Mouse (Mus musculus) forebrain, embryonic 13.5 days (tissue): Measurements from ENCODE around the gene Ift52. TPM values are rescaled to one million over a fixed set of nuclear protein-coding genes. Genes with fewer than 3 reads are reported as not detected.

Experiments
- ATAC-seq: fragments of 200-750 bp; cut with Nextera tagmentation; 2 replicates; pipeline ENCODE4 v1.8.0; 2017
- H3K27ac ChIP-seq: fragments of 300-500 bp; sonication (generic); 2 replicates; pipeline ENCODE4 v1.5.1; 2015; ENCODE audit warnings: inconsistent platforms, mild to moderate bottlenecking, moderate library complexity
- H3K27me3 ChIP-seq: fragments of 300-500 bp; sonication (generic); 2 replicates; pipeline ENCODE4 v1.6.1; 2015; ENCODE audit warnings: mild to moderate bottlenecking, inconsistent platforms
- H3K36me3 ChIP-seq: fragments of 300-500 bp; sonication (generic); 2 replicates; pipeline ENCODE4 v1.6.1; 2015; ENCODE audit warnings: mild to moderate bottlenecking, inconsistent platforms; ENCODE audit not compliant: poor library complexity, severe bottlenecking
- H3K4me1 ChIP-seq: fragments of 300-500 bp; sonication (generic); 2 replicates; pipeline ENCODE4 v1.6.1; 2015; ENCODE audit warnings: inconsistent platforms
- H3K4me2 ChIP-seq: fragments of 300-500 bp; sonication (generic); 2 replicates; pipeline ENCODE4 v1.6.1; 2015; ENCODE audit warnings: inconsistent platforms, mild to moderate bottlenecking, moderate library complexity
- H3K4me3 ChIP-seq: fragments of 300-500 bp; sonication (generic); 2 replicates; pipeline ENCODE4 v1.5.1; 2015; ENCODE audit warnings: mild to moderate bottlenecking, inconsistent platforms
- H3K9ac ChIP-seq: fragments of 300-500 bp; sonication (generic); 2 replicates; pipeline ENCODE4 v1.6.1; 2015; ENCODE audit warnings: mild to moderate bottlenecking, inconsistent platforms
- H3K9me3 ChIP-seq: fragments of 300-500 bp; sonication (generic); replicated peaks from 2 replicates; pipeline ENCODE4 v1.6.1; 2016; ENCODE audit warnings: inconsistent platforms
- WGBS: fragments of 180-500 bp; shearing (Covaris S2); methylation state at CpG from one replicate; pipeline ENCODE4 v1.1.7; 2015; 5-methylcytosine and 5-hydroxymethylcytosine counted together
- polyA plus RNA-seq: library from polyadenylated mRNA; unstranded; fragments of >200 nt; fragmentation: Nextera tagmentation; extraction: Ambion mirVana; gene quantifications from 2 replicates; pipeline ENCODE4 v1.2.1, GENCODE M21; 2015

Ift52 gene
- polyA plus RNA-seq, 1 experiment from 2014 or later: 44.8 TPM

GRCm38 (mm10) chr2:162987218-162987617 is 29.9 kb upstream of the Ift52 start, which contains the start of gene Sgk2:
Gene Sgk2 (plus strand): TSS chr2:162987330.
- H3K9ac ChIP-seq: no peak within 1 kb of the TSS
- no peak within 1 kb of the TSS for H3K4me3 ChIP-seq
- H3K36me3 ChIP-seq: no peaks in the 10 kb centered on the region
- no peak for ATAC-seq
- no peak within 1 kb of the TSS for H3K27ac ChIP-seq
- no peaks in the 10 kb centered on the region for H3K9me3 ChIP-seq
- H3K4me2 ChIP-seq: no peak within 1 kb of the TSS
- H3K4me1 ChIP-seq: peaks cover 5% of the 10 kb centered on the region
- peaks cover 9% of the 10 kb centered on the region; the same call in 1 of the 2 replicates for H3K27me3 ChIP-seq
- 81% methylated on average over 8 of the region's 8 CpGs for WGBS

DNA sequence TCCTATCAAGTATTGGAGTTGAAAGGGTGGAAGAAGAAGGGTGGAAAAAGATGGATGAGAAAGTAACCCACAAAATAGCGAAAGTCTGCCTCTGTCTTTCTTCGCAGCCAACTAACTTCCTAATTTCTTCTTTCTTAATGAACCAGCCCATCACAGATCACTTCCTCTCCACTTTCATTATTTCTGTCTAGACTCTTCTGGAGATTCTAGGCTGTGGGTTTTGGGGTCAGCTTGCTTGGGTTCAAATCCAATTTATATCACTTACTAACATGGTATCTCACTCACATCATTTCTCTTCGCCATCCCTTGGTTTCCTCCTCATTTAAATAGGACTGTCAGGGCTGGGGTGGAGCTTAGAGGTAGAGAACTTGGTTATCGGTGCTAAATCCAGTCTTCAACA is 28.9 kb upstream of the Ift52 start:
- peaks cover 5% of the 10 kb centered on the region for H3K4me1 ChIP-seq

DNA sequence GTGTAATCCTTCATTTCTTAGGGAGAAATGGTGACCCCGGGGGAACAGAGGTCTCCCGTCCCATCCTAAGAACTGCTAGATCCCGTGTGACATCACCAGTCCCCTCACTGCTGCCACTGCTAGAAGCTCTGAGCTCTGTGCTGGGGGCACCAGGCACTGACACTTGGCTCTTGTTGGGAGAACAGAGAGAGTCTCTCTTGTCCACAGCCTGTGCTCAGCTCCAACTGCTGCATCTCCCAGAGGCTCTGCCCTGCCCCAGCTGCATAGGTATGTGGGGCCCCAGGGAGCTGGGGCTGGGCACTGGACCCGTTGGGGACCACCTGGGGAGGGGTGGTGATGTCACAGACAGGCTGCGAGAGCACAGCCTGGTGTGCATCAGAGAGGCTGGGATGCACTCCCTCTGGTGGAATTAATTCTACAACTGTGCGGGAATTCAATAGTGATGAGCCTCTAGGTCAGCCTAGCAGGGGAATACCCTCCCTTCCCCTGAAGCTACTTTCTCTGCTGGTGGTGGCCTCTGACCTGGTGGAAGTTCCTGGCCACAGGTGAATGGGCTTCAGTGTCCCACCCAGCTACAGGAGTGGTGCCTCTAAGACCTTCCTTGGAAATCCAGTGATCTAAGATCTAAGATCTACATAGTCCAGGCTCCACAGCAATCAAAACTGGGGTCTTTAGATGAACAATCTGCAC is 25.6 kb upstream of the Ift52 start:
- no peak for ATAC-seq
- H3K4me3 ChIP-seq: no peak overlapping the region
- peaks cover 6% of the 10 kb centered on the region; the same call in 1 of the 2 replicates for H3K27me3 ChIP-seq
- H3K4me2 ChIP-seq: no peak overlapping the region
- H3K27ac ChIP-seq: no peak overlapping the region
- no peaks in the 10 kb centered on the region for H3K36me3 ChIP-seq
- H3K9me3 ChIP-seq: no peaks in the 10 kb centered on the region
- H3K9ac ChIP-seq: no peak overlapping the region
- 43% methylated on average over 6 of the region's 6 CpGs for WGBS
- H3K4me1 ChIP-seq: no peaks in the 10 kb centered on the region

More for the DNA sequence above, 28.9 kb upstream of the Ift52 start:
- H3K36me3 ChIP-seq: no peaks in the 10 kb centered on the region
- ATAC-seq: no peak
- H3K27ac ChIP-seq: no peak overlapping the region
- H3K27me3 ChIP-seq: peaks cover 9% of the 10 kb centered on the region; the same call in 1 of the 2 replicates
- no peak overlapping the region for H3K4me3 ChIP-seq
- WGBS: 90% methylated on average over 4 of the region's 4 CpGs
- no peak overlapping the region for H3K9ac ChIP-seq
- H3K9me3 ChIP-seq: no peaks in the 10 kb centered on the region
- no peak overlapping the region for H3K4me2 ChIP-seq

DNA sequence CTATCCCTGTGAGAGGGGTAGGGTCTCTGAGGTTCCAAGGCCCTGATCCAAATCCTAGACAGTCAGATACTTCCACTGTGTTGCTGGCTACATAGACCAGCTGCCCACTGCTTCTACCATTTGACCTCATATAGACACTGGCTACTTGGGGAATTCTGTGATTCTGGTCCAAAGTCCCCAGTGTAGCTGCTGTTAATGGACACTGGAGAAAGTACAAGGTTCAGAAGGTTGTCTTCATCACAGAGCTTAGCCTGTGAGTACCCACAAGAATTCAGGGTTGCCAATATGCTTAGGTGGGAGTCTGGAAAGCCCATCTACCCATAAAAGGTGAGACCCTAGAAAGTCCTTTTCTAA is 25.1 kb upstream of the Ift52 start:
- no peak overlapping the region for H3K4me3 ChIP-seq
- no peak overlapping the region for H3K27ac ChIP-seq
- H3K4me1 ChIP-seq: no peaks in the 10 kb centered on the region
- no peak for ATAC-seq
- H3K9ac ChIP-seq: no peak overlapping the region
- H3K4me2 ChIP-seq: no peak overlapping the region
- no peaks in the 10 kb centered on the region for H3K9me3 ChIP-seq
- no peaks in the 10 kb centered on the region for H3K36me3 ChIP-seq
- peaks cover 4% of the 10 kb centered on the region; the same call in 1 of the 2 replicates for H3K27me3 ChIP-seq

GRCm38 (mm10) chr2:162993881-162994616 is 23.1 kb upstream of the Ift52 start:
- no peaks in the 10 kb centered on the region for H3K9me3 ChIP-seq
- WGBS: 87% methylated on average over 9 of the region's 9 CpGs
- no peak overlapping the region for H3K4me3 ChIP-seq
- peaks cover 4% of the 10 kb centered on the region; the same call in 1 of the 2 replicates for H3K4me1 ChIP-seq
- H3K27me3 ChIP-seq: 0 out of 2 replicates have a peak, but pooled peaks cover 3% of the 10 kb centered on the region
- H3K9ac ChIP-seq: no peak overlapping the region
- no peaks in the 10 kb centered on the region for H3K36me3 ChIP-seq
- H3K4me2 ChIP-seq: no peak overlapping the region
- no peak for ATAC-seq
- no peak overlapping the region for H3K27ac ChIP-seq

DNA sequence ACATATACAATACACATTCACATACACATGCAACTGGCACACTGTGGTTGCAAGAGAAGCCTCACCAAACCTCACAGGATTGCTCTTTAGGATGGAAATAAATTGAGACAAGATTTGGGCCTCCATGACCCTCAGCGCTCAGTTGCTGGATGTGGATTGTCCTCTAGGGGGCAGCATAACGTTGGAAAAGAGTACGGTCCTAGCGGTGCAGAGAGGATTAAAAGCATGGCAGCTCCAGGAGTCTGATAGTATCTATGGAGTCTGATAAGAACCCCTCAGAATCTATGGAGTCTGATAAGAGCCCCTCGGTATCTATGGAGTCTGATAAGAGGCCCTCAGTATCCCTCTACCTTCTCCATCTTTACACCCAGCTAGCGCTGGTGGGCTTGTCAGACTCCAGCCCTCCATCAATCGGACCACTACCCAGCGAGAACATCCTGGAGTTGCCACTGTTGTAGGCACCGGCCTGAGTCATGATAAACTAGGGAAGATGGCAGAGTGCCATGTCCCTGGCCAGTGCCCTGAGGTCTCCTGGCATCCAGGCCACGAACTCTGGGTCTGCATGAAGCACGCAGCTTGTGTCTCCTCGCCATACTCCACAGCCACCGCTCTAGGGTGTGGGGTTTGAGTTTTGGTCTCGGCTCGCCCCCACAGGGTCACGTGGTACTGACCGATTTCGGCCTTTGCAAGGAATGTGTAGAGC is 18.5 kb upstream of the Ift52 start:
- Histone ChIP-seq H3K4me2 (peak overlapping the region; percentile 47), H3K27ac (no peak overlapping the region), H3K9ac (no peak overlapping the region), H3K9me3 (no peaks in the 10 kb centered on the region), H3K4me3 (0 out of 2 replicates have a peak overlapping the region, but pooled peaks have one; percentile 6), H3K4me1 (peaks cover 4% of the 10 kb centered on the region; the same call in 1 of the 2 replicates), H3K36me3 (no peaks in the 10 kb centered on the region), H3K27me3 (0 out of 2 replicates have a peak, but pooled peaks cover 4% of the 10 kb centered on the region)
- ATAC-seq: peak; percentile 68; the same call in 1 of the 2 replicates
- WGBS: 39% methylated on average over 18 of the region's 18 CpGs

GRCm38 (mm10) chr2:162999744-163000143 is 17.4 kb upstream of the Ift52 start:
- no peak for ATAC-seq
- 35% methylated on average over 3 of the region's 3 CpGs for WGBS
- Histone ChIP-seq H3K9ac (no peak overlapping the region), H3K4me3 (no peak overlapping the region), H3K4me1 (peaks cover 4% of the 10 kb centered on the region; the same call in 1 of the 2 replicates), H3K36me3 (no peaks in the 10 kb centered on the region), H3K9me3 (no peaks in the 10 kb centered on the region), H3K27ac (no peak overlapping the region), H3K4me2 (no peak overlapping the region), H3K27me3 (0 out of 2 replicates have a peak, but pooled peaks cover 4% of the 10 kb centered on the region)

- 100% methylated on average over 1 of the region's 1 CpGs for WGBS
- ATAC-seq: no peak
- no peaks in the 10 kb centered on the region for H3K9me3 ChIP-seq
Measured at GRCm38 (mm10) chr2:163001071-163001470, 16.1 kb upstream of the Ift52 start.

GRCm38 (mm10) chr2:163007299-163007698 is 9.9 kb upstream of the Ift52 start:
- no peaks in the 10 kb centered on the region for H3K27me3 ChIP-seq
- H3K4me3 ChIP-seq: no peak overlapping the region
- WGBS: 82% methylated on average over 4 of the region's 4 CpGs
- no peak overlapping the region for H3K9ac ChIP-seq
- no peak for ATAC-seq
- H3K27ac ChIP-seq: no peak overlapping the region
- no peaks in the 10 kb centered on the region for H3K4me1 ChIP-seq
- no peak overlapping the region for H3K4me2 ChIP-seq
- H3K9me3 ChIP-seq: no peaks in the 10 kb centered on the region
- H3K36me3 ChIP-seq: no peaks in the 10 kb centered on the region

More at GRCm38 (mm10) chr2:163001071-163001470, 16.1 kb upstream of the Ift52 start:
- Histone ChIP-seq H3K27ac (no peak overlapping the region), H3K4me1 (peaks cover 4% of the 10 kb centered on the region; the same call in 1 of the 2 replicates), H3K4me3 (no peak overlapping the region), H3K27me3 (0 out of 2 replicates have a peak, but pooled peaks cover 4% of the 10 kb centered on the region), H3K4me2 (no peak overlapping the region), H3K9ac (no peak overlapping the region), H3K36me3 (no peaks in the 10 kb centered on the region)

DNA sequence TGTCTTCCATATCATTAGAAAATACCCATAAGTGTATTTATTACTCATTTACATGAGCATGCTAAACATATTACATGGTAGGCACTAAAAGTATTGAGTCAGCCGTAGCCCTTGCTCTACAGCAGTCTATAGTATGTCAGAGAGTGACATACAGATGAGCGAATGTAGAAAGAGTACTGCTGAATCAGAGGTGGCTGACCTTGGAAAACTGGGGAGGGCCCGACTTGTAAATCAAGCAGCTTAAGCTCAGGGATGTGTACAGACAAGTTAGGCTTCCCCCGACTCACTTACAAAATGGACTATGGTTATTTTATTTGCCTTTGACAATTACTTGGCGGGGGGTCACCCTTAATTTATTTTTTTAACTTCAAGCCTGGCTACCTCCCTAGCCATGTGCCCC is 14.1 kb downstream of the Ift52 start:
- no peaks in the 10 kb centered on the region for H3K27me3 ChIP-seq
- H3K9ac ChIP-seq: no peak overlapping the region
- peaks cover 93% of the 10 kb centered on the region for H3K36me3 ChIP-seq
- 90% methylated on average over 5 of the region's 5 CpGs for WGBS
- no peak overlapping the region for H3K4me3 ChIP-seq
- no peak for ATAC-seq
- H3K4me1 ChIP-seq: no peaks in the 10 kb centered on the region
- H3K4me2 ChIP-seq: no peak overlapping the region
- H3K9me3 ChIP-seq: no peaks in the 10 kb centered on the region
- H3K27ac ChIP-seq: no peak overlapping the region

- H3K4me3 ChIP-seq: no peak overlapping the region
- no peak overlapping the region for H3K9ac ChIP-seq
- no peak for ATAC-seq
- no peak overlapping the region for H3K4me2 ChIP-seq
- H3K27ac ChIP-seq: no peak overlapping the region
- WGBS: 86% methylated on average over 2 of the region's 2 CpGs
- H3K4me1 ChIP-seq: no peaks in the 10 kb centered on the region
- H3K36me3 ChIP-seq: peaks cover 93% of the 10 kb centered on the region
- H3K9me3 ChIP-seq: no peaks in the 10 kb centered on the region
- no peaks in the 10 kb centered on the region for H3K27me3 ChIP-seq
Measured at GRCm38 (mm10) chr2:163031757-163032156, 14.6 kb downstream of the Ift52 start.

- H3K27ac ChIP-seq: no peak overlapping the region
- 29% methylated on average over 4 of the region's 4 CpGs for whole genome bisulfite sequencing
- ATAC-seq: no peak
- H3K9me3 ChIP-seq: no peaks in the 10 kb centered on the region
- H3K9ac ChIP-seq: no peak overlapping the region
- no peaks in the 10 kb centered on the region for H3K4me1 ChIP-seq
- H3K27me3 ChIP-seq: no peaks in the 10 kb centered on the region
- H3K36me3 ChIP-seq: peaks cover 94% of the 10 kb centered on the region
- H3K4me2 ChIP-seq: no peak overlapping the region
- no peak overlapping the region for H3K4me3 ChIP-seq
Measured at GRCm38 (mm10) chr2:163032622-163033021, 15.5 kb downstream of the Ift52 start.
